Mouse (Mus musculus) limb, embryonic 14.5 days (tissue): ENCODE measurements around the gene Slc22a1. TPM values are rescaled to one million over a fixed set of nuclear protein-coding genes. Genes with fewer than 3 reads are reported as not detected.

Experiments
- ATAC-seq: fragments of 200-750 bp; cut with Nextera tagmentation; 2 replicates; pipeline ENCODE4 v1.8.0; 2017; ENCODE audit warnings: low read depth, moderate number of reproducible peaks, moderate TSS enrichment; ENCODE audit not compliant: low FRiP score
- DNase-seq: peaks from one replicate; pipeline ENCODE4 v3.0.0-alpha.2; 2015; ENCODE audit warnings: low spot score
- H3K27ac ChIP-seq: fragments of 300-500 bp; sonication (generic); replicated peaks from 2 replicates; pipeline ENCODE4 v1.5.1; 2014; ENCODE audit warnings: low read depth, mild to moderate bottlenecking, low read length, moderate library complexity, mixed read lengths
- H3K27me3 ChIP-seq: fragments of 300-500 bp; sonication (generic); 2 replicates; pipeline ENCODE4 v1.6.1; 2014; ENCODE audit warnings: low read length, mixed read lengths; ENCODE audit not compliant: control insufficient read depth, insufficient read depth
- H3K36me3 ChIP-seq: fragments of 300-500 bp; sonication (generic); 2 replicates; pipeline ENCODE4 v1.6.1; 2014; ENCODE audit warnings: mild to moderate bottlenecking, low read length, moderate library complexity, mixed read lengths; ENCODE audit not compliant: control insufficient read depth, insufficient read depth
- H3K4me1 ChIP-seq: fragments of 300-500 bp; sonication (generic); 2 replicates; pipeline ENCODE4 v1.6.1; 2014; ENCODE audit warnings: antibody characterized with exemption, low read length, mixed read lengths; ENCODE audit not compliant: control insufficient read depth, insufficient read depth
- H3K4me2 ChIP-seq: fragments of 300-500 bp; sonication (generic); replicated peaks from 2 replicates; pipeline ENCODE4 v1.6.1; 2014; ENCODE audit warnings: low read depth, mild to moderate bottlenecking, low read length, moderate library complexity; ENCODE audit not compliant: severe bottlenecking
- H3K4me3 ChIP-seq: fragments of 300-500 bp; sonication (generic); replicated peaks from 2 replicates; pipeline ENCODE4 v1.5.1; 2014; ENCODE audit warnings: low read length
- H3K9ac ChIP-seq: fragments of 300-500 bp; sonication (generic); 2 replicates; pipeline ENCODE4 v1.6.1; 2014; ENCODE audit warnings: mild to moderate bottlenecking, low read depth, low read length, moderate library complexity; ENCODE audit not compliant: severe bottlenecking
- H3K9me3 ChIP-seq: fragments of 300-500 bp; sonication (generic); 2 replicates; pipeline ENCODE4 v1.6.1; 2016; ENCODE audit warnings: low read length; ENCODE audit not compliant: control insufficient read depth
- POLR2A ChIP-seq: fragments of 200-500 bp; IDR thresholded peaks from 2 replicates; pipeline ENCODE4 v1.8.0; 2012; ENCODE audit warnings: inconsistent platforms, mild to moderate bottlenecking, moderate library complexity, borderline replicate concordance; ENCODE audit not compliant: insufficient read depth, insufficient read length; ENCODE audit errors: extremely low read depth
- whole genome bisulfite sequencing: fragments of 180-500 bp; shearing (Covaris S2); extraction: QIAGEN DNeasy Blood & Tissue Kit; methylation state at CpG from one replicate; pipeline ENCODE4 v1.1.7; 2014; 5-methylcytosine and 5-hydroxymethylcytosine counted together
- polyA plus RNA-seq, 2 experiments: library from polyadenylated mRNA; depleted of rRNA in 1 of 2; stranded (reverse) in 1 of 2; unstranded in 1 of 2; fragments of >200 nt; fragmentation: Nextera tagmentation in 1 of 2; extraction: Ambion mirVana in 1 of 2; gene quantifications; 2 replicates each; pipeline versions ENCODE4 v1.2.1 to v1.2.3; 2012 to 2014

The Slc22a1 gene
- polyA plus RNA-seq, 2 experiments: 0.14 TPM; not detected in 1

DNA sequence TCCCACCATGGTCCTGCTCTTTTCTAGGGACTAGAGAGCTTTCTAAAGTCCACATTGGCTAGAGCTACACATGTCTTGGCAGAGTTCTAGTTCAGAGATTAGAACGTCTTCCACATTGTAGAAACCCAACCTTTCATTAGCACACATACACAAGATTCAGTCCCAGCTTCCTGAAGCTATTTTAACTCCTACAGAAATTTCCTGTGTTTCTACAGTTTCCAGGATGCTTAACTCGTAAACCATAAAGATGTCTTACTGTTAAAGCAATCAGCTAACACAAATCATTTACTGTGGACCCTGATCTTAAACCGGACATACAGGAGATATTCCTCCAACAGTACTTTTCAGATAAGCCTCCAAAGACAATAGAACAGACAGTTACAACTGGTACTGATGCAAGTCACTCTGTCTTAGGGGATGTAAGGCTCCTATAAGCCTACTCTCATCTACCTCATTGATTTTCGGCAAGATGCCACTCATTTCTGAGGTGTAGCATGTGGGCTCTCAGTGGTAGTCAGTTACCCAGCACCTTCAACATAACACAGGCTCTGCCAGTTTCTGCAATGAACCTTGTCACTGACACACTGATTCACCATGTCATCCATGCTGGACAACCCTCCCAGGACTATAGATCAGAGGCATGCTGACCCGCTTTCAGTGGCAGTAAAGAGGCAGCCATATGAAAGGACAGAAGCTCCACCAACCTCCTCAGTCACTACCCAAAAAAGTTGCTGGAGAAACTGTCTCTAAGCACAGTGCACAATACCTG, 45.7 kb upstream of the Slc22a1 start:
- Histone ChIP-seq H3K4me1 (peaks cover 56% of the 10 kb centered on the region), H3K9ac (no peak overlapping the region), H3K9me3 (no peaks in the 10 kb centered on the region), H3K27me3 (no peaks in the 10 kb centered on the region), H3K27ac (peak overlapping the region; percentile 67; the same call in 1 of the 2 replicates), H3K4me3 (no peak overlapping the region), H3K36me3 (peaks cover 64% of the 10 kb centered on the region), H3K4me2 (no peak overlapping the region)
- ATAC-seq (no peak), DNase-seq (no peak)
- WGBS: 78% methylated on average over 5 of the region's 5 CpGs
- no peak for TF ChIP-seq POLR2A

DNA sequence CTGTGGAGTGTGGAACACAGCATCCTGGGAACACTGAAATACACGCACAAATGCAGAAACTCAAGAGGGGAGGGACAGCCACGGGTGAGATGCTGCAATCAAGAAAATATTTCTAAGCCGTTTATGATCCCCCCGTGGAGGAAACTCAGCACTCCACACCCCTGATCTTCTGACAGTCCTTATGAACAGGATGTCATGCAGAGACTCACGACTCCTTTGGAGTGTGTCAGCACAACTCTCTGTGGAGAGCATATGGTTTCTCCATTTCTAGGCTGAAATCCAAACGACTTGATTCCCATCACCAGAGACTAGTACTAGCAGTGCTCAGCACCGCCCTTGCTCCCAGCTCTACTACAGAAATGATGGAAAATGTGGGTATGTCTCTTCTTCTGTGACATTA, 42.6 kb upstream of the Slc22a1 start:
- Histone ChIP-seq H3K4me1 (peaks cover 26% of the 10 kb centered on the region), H3K27me3 (no peaks in the 10 kb centered on the region), H3K36me3 (peaks cover 84% of the 10 kb centered on the region), H3K4me2 (no peak overlapping the region), H3K9ac (no peak overlapping the region), H3K4me3 (no peak overlapping the region), H3K9me3 (no peaks in the 10 kb centered on the region), H3K27ac (peak overlapping the region; percentile 34; the same call in 1 of the 2 replicates)
- 40% methylated on average over 7 of the region's 7 CpGs for WGBS
- no peak for TF ChIP-seq POLR2A
- DNase-seq: peak; percentile 85
- peak; percentile 83 for ATAC-seq

DNA sequence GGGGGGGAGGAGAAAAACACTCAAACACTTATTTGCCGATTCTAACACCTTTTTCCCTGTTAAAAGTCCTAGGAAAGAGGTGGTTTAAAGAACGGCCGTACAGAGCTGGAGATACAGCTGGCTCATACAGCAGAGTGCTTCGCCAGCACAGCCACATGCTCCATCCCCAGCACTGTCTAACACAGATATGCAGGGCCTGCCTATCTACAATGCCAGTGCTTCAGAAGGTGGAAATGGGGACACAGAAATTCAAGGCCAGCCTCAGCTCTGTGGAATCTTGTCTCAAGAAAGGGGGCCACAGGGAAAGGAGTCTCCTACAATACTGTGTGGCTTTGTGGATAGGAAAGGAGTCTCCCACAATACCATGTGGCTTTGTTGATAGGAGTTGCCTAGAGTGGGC, 41.8 kb upstream of the Slc22a1 start:
- H3K4me2 ChIP-seq: no peak overlapping the region
- H3K9ac ChIP-seq: no peak overlapping the region
- ATAC-seq (no peak), DNase-seq (no peak)
- TF ChIP-seq POLR2A: no peak
- H3K9me3 ChIP-seq: no peaks in the 10 kb centered on the region
- H3K27ac ChIP-seq: no peak overlapping the region
- no peak overlapping the region for H3K4me3 ChIP-seq
- H3K36me3 ChIP-seq: peaks cover 84% of the 10 kb centered on the region
- no peaks in the 10 kb centered on the region for H3K27me3 ChIP-seq
- peaks cover 19% of the 10 kb centered on the region for H3K4me1 ChIP-seq
- 78% methylated on average over 4 of the region's 4 CpGs for WGBS

- Histone ChIP-seq H3K27me3 (no peaks in the 10 kb centered on the region), H3K27ac (no peak overlapping the region), H3K4me3 (no peak overlapping the region), H3K36me3 (peaks cover 83% of the 10 kb centered on the region), H3K4me1 (peaks cover 9% of the 10 kb centered on the region), H3K9ac (no peak overlapping the region), H3K4me2 (no peak overlapping the region), H3K9me3 (no peaks in the 10 kb centered on the region)
- DNase-seq: no peak
- WGBS: 82% methylated on average over 1 of the region's 1 CpGs
- no peak for ATAC-seq
- TF ChIP-seq POLR2A: no peak
Observed at GRCm38 (mm10) chr17:12715032-12715431, 39.4 kb upstream of the Slc22a1 start.

- Histone ChIP-seq H3K4me1 (peaks cover 9% of the 10 kb centered on the region), H3K27me3 (no peaks in the 10 kb centered on the region), H3K4me3 (no peak overlapping the region), H3K9me3 (no peaks in the 10 kb centered on the region), H3K27ac (no peak overlapping the region), H3K4me2 (no peak overlapping the region), H3K9ac (no peak overlapping the region), H3K36me3 (peaks cover 84% of the 10 kb centered on the region)
- DNase-seq: no peak
- 77% methylated on average over 5 of the region's 5 CpGs for WGBS
- ATAC-seq: no peak
- no peak for TF ChIP-seq POLR2A
Observed at GRCm38 (mm10) chr17:12714080-12714561, 38.5 kb upstream of the Slc22a1 start.
